Mouse (Mus musculus): ENCODE results near the gene Cd80. TPM values are rescaled to one million over a fixed set of nuclear protein-coding genes. Genes with fewer than 3 reads are reported as not detected.
"Not testable (repeated sequence)": the region's sequence is repeated elsewhere in the genome, so short reads cannot be mapped to it uniquely, and the experiment has no call there.

Gene Cd80
- polyA plus RNA-seq, 1 experiment from 2014 or later, result 0.93 TPM

- no peak overlapping the region for H3K27ac ChIP-seq (replicated peaks; ENCODE audit: low read depth, low read length)
- no peak overlapping the region for H3K9ac ChIP-seq (replicated peaks; ENCODE audit: low read length)
- no peak overlapping the region for H3K4me3 ChIP-seq (replicated peaks; ENCODE audit: low read depth, low read length)
- ATAC-seq (ENCODE audit: low FRiP score, low TSS enrichment) (no peak), DNase-seq (no peak)
- no peaks in the 10 kb centered on the region for H3K4me1 ChIP-seq (ENCODE audit: control insufficient read depth, insufficient read depth, low read length)
- H3K36me3 ChIP-seq (ENCODE audit: control insufficient read depth, insufficient read depth, low read length), result no peaks in the 10 kb centered on the region
- H3K4me2 ChIP-seq (ENCODE audit: low read length), result no peak overlapping the region
- no peaks in the 10 kb centered on the region for H3K27me3 ChIP-seq (ENCODE audit: control insufficient read depth, insufficient read depth, low read length)
- 91% methylated on average over 5 of the region's 5 CpGs for WGBS
- no peaks in the 10 kb centered on the region for H3K9me3 ChIP-seq (ENCODE audit: control insufficient read depth, low read length)
Observed at GRCm38 (mm10) chr16:38472507-38472873, 17.1 kb downstream of the Cd80 start.

GRCm38 (mm10) chr16:38473661-38474060 is 18.3 kb downstream of the Cd80 start:
- Histone ChIP-seq H3K27me3 (ENCODE audit: control insufficient read depth, insufficient read depth, low read length) (no peaks in the 10 kb centered on the region), H3K36me3 (ENCODE audit: control insufficient read depth, insufficient read depth, low read length) (no peaks in the 10 kb centered on the region), H3K9ac (replicated peaks; ENCODE audit: low read length) (no peak overlapping the region), H3K4me2 (ENCODE audit: low read length) (no peak overlapping the region), H3K4me3 (replicated peaks; ENCODE audit: low read depth, low read length) (no peak overlapping the region), H3K27ac (replicated peaks; ENCODE audit: low read depth, low read length) (no peak overlapping the region), H3K4me1 (ENCODE audit: control insufficient read depth, insufficient read depth, low read length) (no peaks in the 10 kb centered on the region), H3K9me3 (ENCODE audit: control insufficient read depth, low read length) (no peaks in the 10 kb centered on the region)
- no peak for DNase-seq
- ATAC-seq (ENCODE audit: low FRiP score, low TSS enrichment), result no peak
- 94% methylated on average over 5 of the region's 5 CpGs for WGBS

- ATAC-seq (ENCODE audit: low FRiP score, low TSS enrichment), result no peak
- 89% methylated on average over 9 of the region's 9 CpGs for WGBS
- no peak for DNase-seq
- Histone ChIP-seq H3K4me2 (ENCODE audit: low read length) (no peak overlapping the region), H3K9me3 (ENCODE audit: control insufficient read depth, low read length) (no peaks in the 10 kb centered on the region), H3K4me1 (ENCODE audit: control insufficient read depth, insufficient read depth, low read length) (no peaks in the 10 kb centered on the region), H3K27me3 (ENCODE audit: control insufficient read depth, insufficient read depth, low read length) (no peaks in the 10 kb centered on the region), H3K36me3 (ENCODE audit: control insufficient read depth, insufficient read depth, low read length) (no peaks in the 10 kb centered on the region), H3K27ac (replicated peaks; ENCODE audit: low read depth, low read length) (no peak overlapping the region), H3K4me3 (replicated peaks; ENCODE audit: low read depth, low read length) (no peak overlapping the region), H3K9ac (replicated peaks; ENCODE audit: low read length) (no peak overlapping the region)
Observed at GRCm38 (mm10) chr16:38474677-38475286, 19.4 kb downstream of the Cd80 start.

- no peak for ATAC-seq (ENCODE audit: low FRiP score, low TSS enrichment)
- H3K9me3 ChIP-seq (ENCODE audit: control insufficient read depth, low read length), result no peaks in the 10 kb centered on the region
- no peak overlapping the region for H3K27ac ChIP-seq (replicated peaks; ENCODE audit: low read depth, low read length)
- no peak overlapping the region for H3K9ac ChIP-seq (replicated peaks; ENCODE audit: low read length)
- H3K4me2 ChIP-seq (ENCODE audit: low read length), result peak overlapping the region; percentile 62
- no peaks in the 10 kb centered on the region for H3K4me1 ChIP-seq (ENCODE audit: control insufficient read depth, insufficient read depth, low read length)
- H3K27me3 ChIP-seq (ENCODE audit: control insufficient read depth, insufficient read depth, low read length), result no peaks in the 10 kb centered on the region
- DNase-seq, result no peak
- WGBS, result 73% methylated on average over 4 of the region's 4 CpGs
- no peaks in the 10 kb centered on the region for H3K36me3 ChIP-seq (ENCODE audit: control insufficient read depth, insufficient read depth, low read length)
- no peak overlapping the region for H3K4me3 ChIP-seq (replicated peaks; ENCODE audit: low read depth, low read length)
Observed at GRCm38 (mm10) chr16:38475681-38476311, 20.4 kb downstream of the Cd80 start.

GRCm38 (mm10) chr16:38476312-38477240 is 21.2 kb downstream of the Cd80 start:
- H3K9me3 ChIP-seq (ENCODE audit: control insufficient read depth, low read length), result no peaks in the 10 kb centered on the region
- no peaks in the 10 kb centered on the region for H3K27me3 ChIP-seq (ENCODE audit: control insufficient read depth, insufficient read depth, low read length)
- H3K4me3 ChIP-seq (replicated peaks; ENCODE audit: low read depth, low read length), result peak overlapping the region; percentile 33
- H3K4me1 ChIP-seq (ENCODE audit: control insufficient read depth, insufficient read depth, low read length), result no peaks in the 10 kb centered on the region
- peak overlapping the region; percentile 45; the same call in 1 of the 2 replicates for H3K9ac ChIP-seq (replicated peaks; ENCODE audit: low read length)
- DNase-seq (peak; percentile 62), ATAC-seq (ENCODE audit: low FRiP score, low TSS enrichment) (no peak)
- H3K36me3 ChIP-seq (ENCODE audit: control insufficient read depth, insufficient read depth, low read length), result no peaks in the 10 kb centered on the region
- H3K4me2 ChIP-seq (ENCODE audit: low read length), result peak overlapping the region; percentile 62
- 10% methylated on average over 34 of the region's 34 CpGs for whole genome bisulfite sequencing
- no peak overlapping the region for H3K27ac ChIP-seq (replicated peaks; ENCODE audit: low read depth, low read length)

- Histone ChIP-seq H3K4me3 (replicated peaks; ENCODE audit: low read depth, low read length) (peak overlapping the region; percentile 33), H3K9ac (replicated peaks; ENCODE audit: low read length) (0 out of 2 replicates have a peak overlapping the region, but pooled peaks have one; percentile 21), H3K4me2 (ENCODE audit: low read length) (peak overlapping the region; percentile 62)
- not testable (repeated sequence) for H3K36me3 ChIP-seq (ENCODE audit: control insufficient read depth, insufficient read depth, low read length); H3K27ac ChIP-seq (replicated peaks; ENCODE audit: low read depth, low read length); H3K27me3 ChIP-seq (ENCODE audit: control insufficient read depth, insufficient read depth, low read length); H3K4me1 ChIP-seq (ENCODE audit: control insufficient read depth, insufficient read depth, low read length); H3K9me3 ChIP-seq (ENCODE audit: control insufficient read depth, low read length); ATAC-seq (ENCODE audit: low FRiP score, low TSS enrichment); DNase-seq
- WGBS, result 67% methylated on average over 14 of the region's 14 CpGs
Observed at GRCm38 (mm10) chr16:38477241-38477608, 21.9 kb downstream of the Cd80 start.

GRCm38 (mm10) chr16:38478296-38478695 is 22.9 kb downstream of the Cd80 start:
- H3K4me3 ChIP-seq (replicated peaks; ENCODE audit: low read depth, low read length), result no peak overlapping the region
- H3K9ac ChIP-seq (replicated peaks; ENCODE audit: low read length), result no peak overlapping the region
- 89% methylated on average over 3 of the region's 3 CpGs for WGBS
- H3K9me3 ChIP-seq (ENCODE audit: control insufficient read depth, low read length), result no peaks in the 10 kb centered on the region
- peaks cover 7% of the 10 kb centered on the region; the same call in 1 of the 2 replicates for H3K27me3 ChIP-seq (ENCODE audit: control insufficient read depth, insufficient read depth, low read length)
- no peaks in the 10 kb centered on the region for H3K4me1 ChIP-seq (ENCODE audit: control insufficient read depth, insufficient read depth, low read length)
- H3K27ac ChIP-seq (replicated peaks; ENCODE audit: low read depth, low read length), result no peak overlapping the region
- H3K36me3 ChIP-seq (ENCODE audit: control insufficient read depth, insufficient read depth, low read length), result no peaks in the 10 kb centered on the region
- H3K4me2 ChIP-seq (ENCODE audit: low read length), result no peak overlapping the region
- ATAC-seq (ENCODE audit: low FRiP score, low TSS enrichment) (no peak), DNase-seq (no peak)

- H3K27me3 ChIP-seq (ENCODE audit: control insufficient read depth, insufficient read depth, low read length), result peaks cover 14% of the 10 kb centered on the region; the same call in 1 of the 2 replicates
- no peaks in the 10 kb centered on the region for H3K36me3 ChIP-seq (ENCODE audit: control insufficient read depth, insufficient read depth, low read length)
- H3K4me3 ChIP-seq (replicated peaks; ENCODE audit: low read depth, low read length), result no peak overlapping the region
- DNase-seq (no peak), ATAC-seq (ENCODE audit: low FRiP score, low TSS enrichment) (no peak)
- H3K9ac ChIP-seq (replicated peaks; ENCODE audit: low read length), result no peak overlapping the region
- no peaks in the 10 kb centered on the region for H3K9me3 ChIP-seq (ENCODE audit: control insufficient read depth, low read length)
- WGBS, result 85% methylated on average over 4 of the region's 4 CpGs
- H3K27ac ChIP-seq (replicated peaks; ENCODE audit: low read depth, low read length), result no peak overlapping the region
- H3K4me1 ChIP-seq (ENCODE audit: control insufficient read depth, insufficient read depth, low read length), result no peaks in the 10 kb centered on the region
- H3K4me2 ChIP-seq (ENCODE audit: low read length), result no peak overlapping the region
Observed at GRCm38 (mm10) chr16:38481327-38481726, 26.0 kb downstream of the Cd80 start.

Data from midbrain, embryonic 14.5 days (tissue).